Mouse (Mus musculus): Measurements from ENCODE around the gene Mef2a. TPM values are rescaled to one million over a fixed set of nuclear protein-coding genes. Genes with fewer than 3 reads are reported as not detected.
A peak's percentile ranks its signal among the peaks of the same experiment; 100 is the strongest.

The Mef2a gene
- polyA plus RNA-seq, 1 experiment: 0.20 TPM

DNA sequence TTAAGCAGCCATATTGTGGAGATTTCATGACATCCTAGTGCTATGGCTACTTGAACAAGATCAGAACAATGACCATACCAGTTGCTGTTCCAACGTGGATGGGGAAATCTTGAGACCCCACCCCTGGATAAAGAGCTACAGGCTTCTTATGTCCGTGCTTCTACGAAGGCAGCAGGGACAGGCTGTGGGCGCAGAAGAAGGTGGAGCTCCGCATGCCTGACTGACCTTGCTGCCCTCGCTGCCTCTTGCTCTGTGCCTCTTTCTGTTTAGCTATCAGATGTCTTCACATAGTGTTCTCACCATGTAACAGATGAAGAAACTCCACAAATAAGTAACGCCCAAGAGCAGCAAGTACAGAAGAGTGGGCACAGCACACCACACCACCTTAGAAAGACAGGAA lies 29.7 kb upstream of the Mef2a start:
- no peaks in the 10 kb centered on the region for H3K27me3 ChIP-seq (ENCODE audit: control insufficient read depth)
- H3K36me3 ChIP-seq (ENCODE audit: control insufficient read depth): no peaks in the 10 kb centered on the region
- no peaks in the 10 kb centered on the region for H3K4me1 ChIP-seq (ENCODE audit: control insufficient read depth)
- no peak overlapping the region for H3K4me3 ChIP-seq (replicated peaks)
- no peaks in the 10 kb centered on the region for H3K9me3 ChIP-seq (ENCODE audit: control insufficient read depth, low read length)
- TF ChIP-seq TAL1 (IDR thresholded peaks at IDR 0.05; ENCODE audit: low read length): no peak
- TF ChIP-seq GATA1 (IDR thresholded peaks at IDR 0.05; ENCODE audit: low read length): no peak

GRCm38 (mm10) chr7:67401379-67401778 lies 28.7 kb upstream of the Mef2a start:
- Histone ChIP-seq H3K4me1 (ENCODE audit: control insufficient read depth) (no peaks in the 10 kb centered on the region), H3K27me3 (ENCODE audit: control insufficient read depth) (no peaks in the 10 kb centered on the region), H3K9me3 (ENCODE audit: control insufficient read depth, low read length) (no peaks in the 10 kb centered on the region), H3K4me3 (replicated peaks) (no peak overlapping the region), H3K36me3 (ENCODE audit: control insufficient read depth) (no peaks in the 10 kb centered on the region)
- TF ChIP-seq GATA1 (IDR thresholded peaks at IDR 0.05; ENCODE audit: low read length): no peak
- TF ChIP-seq TAL1 (IDR thresholded peaks at IDR 0.05; ENCODE audit: low read length): no peak

- Histone ChIP-seq H3K4me1 (ENCODE audit: control insufficient read depth) (no peaks in the 10 kb centered on the region), H3K27me3 (ENCODE audit: control insufficient read depth) (no peaks in the 10 kb centered on the region)
- TF ChIP-seq GATA1 (IDR thresholded peaks at IDR 0.05; ENCODE audit: low read length) (no peak), TAL1 (IDR thresholded peaks at IDR 0.05; ENCODE audit: low read length) (no peak)
Observed at GRCm38 (mm10) chr7:67390760-67391159, 18.1 kb upstream of the Mef2a start.

GRCm38 (mm10) chr7:67390095-67390494 lies 17.4 kb upstream of the Mef2a start:
- Histone ChIP-seq H3K36me3 (ENCODE audit: control insufficient read depth) (no peaks in the 10 kb centered on the region), H3K27me3 (ENCODE audit: control insufficient read depth) (no peaks in the 10 kb centered on the region), H3K4me1 (ENCODE audit: control insufficient read depth) (no peaks in the 10 kb centered on the region), H3K9me3 (ENCODE audit: control insufficient read depth, low read length) (no peaks in the 10 kb centered on the region), H3K4me3 (replicated peaks) (no peak overlapping the region)
- TF ChIP-seq TAL1 (IDR thresholded peaks at IDR 0.05; ENCODE audit: low read length): no peak
- TF ChIP-seq GATA1 (IDR thresholded peaks at IDR 0.05; ENCODE audit: low read length): no peak

More at GRCm38 (mm10) chr7:67390760-67391159, 18.1 kb upstream of the Mef2a start:
- H3K4me3 ChIP-seq (replicated peaks): no peak overlapping the region
- H3K9me3 ChIP-seq (ENCODE audit: control insufficient read depth, low read length): no peaks in the 10 kb centered on the region
- no peaks in the 10 kb centered on the region for H3K36me3 ChIP-seq (ENCODE audit: control insufficient read depth)

DNA sequence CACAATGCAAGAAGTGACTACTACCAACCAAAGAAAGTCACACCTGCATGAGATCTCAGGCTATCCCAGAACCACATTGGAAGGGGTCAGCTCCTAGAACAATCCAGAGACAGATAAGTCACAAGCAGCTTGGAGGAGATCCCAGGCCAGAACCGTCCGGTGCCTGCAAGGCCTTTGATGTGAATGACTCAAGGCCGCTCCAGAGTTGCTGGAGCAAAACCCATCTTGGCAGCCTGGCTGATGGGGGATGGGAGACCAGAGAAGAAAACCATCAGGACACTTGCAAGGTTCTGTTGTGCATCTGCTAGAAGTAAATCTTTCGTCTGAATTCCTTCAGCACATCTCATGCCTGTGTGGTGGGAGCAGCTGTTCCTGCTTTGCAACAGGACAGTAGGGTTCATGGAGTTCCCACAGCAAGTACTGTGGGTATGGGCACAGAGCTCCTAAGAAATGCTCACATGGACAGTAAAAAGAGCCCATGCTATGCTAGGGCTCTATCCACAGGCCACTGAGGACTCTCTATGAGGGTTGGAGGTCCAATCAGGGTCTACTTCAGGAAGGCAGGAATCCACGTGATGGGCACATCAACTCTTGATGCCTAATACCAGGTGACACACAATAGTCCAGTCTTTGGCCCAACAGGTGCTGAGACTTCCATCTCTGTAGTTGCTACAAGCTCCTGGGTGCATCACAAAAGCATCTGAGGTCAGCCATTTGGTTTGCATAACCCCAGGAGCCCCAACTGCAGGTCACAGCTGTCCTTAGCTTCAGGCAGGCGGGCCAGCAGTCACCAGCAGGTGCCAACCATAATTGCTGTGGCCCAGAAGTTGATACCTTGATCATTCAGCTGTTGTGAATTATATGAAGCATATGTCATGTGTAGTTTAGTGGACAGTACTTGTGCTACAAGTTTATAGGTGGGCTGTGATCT lies 12.5 kb upstream of the Mef2a start:
- H3K27me3 ChIP-seq (ENCODE audit: control insufficient read depth): no peaks in the 10 kb centered on the region
- TF ChIP-seq GATA1 (IDR thresholded peaks at IDR 0.05; ENCODE audit: low read length) (no peak), TAL1 (IDR thresholded peaks at IDR 0.05; ENCODE audit: low read length) (no peak)
- no peaks in the 10 kb centered on the region for H3K4me1 ChIP-seq (ENCODE audit: control insufficient read depth)
- no peaks in the 10 kb centered on the region for H3K36me3 ChIP-seq (ENCODE audit: control insufficient read depth)
- H3K4me3 ChIP-seq (replicated peaks): no peak overlapping the region
- no peaks in the 10 kb centered on the region for H3K9me3 ChIP-seq (ENCODE audit: control insufficient read depth, low read length)

- no peaks in the 10 kb centered on the region for H3K27me3 ChIP-seq (ENCODE audit: control insufficient read depth)
- H3K4me1 ChIP-seq (ENCODE audit: control insufficient read depth): no peaks in the 10 kb centered on the region
- no peaks in the 10 kb centered on the region for H3K9me3 ChIP-seq (ENCODE audit: control insufficient read depth, low read length)
- TF ChIP-seq GATA1 (IDR thresholded peaks at IDR 0.05; ENCODE audit: low read length) (no peak), TAL1 (IDR thresholded peaks at IDR 0.05; ENCODE audit: low read length) (no peak)
- no peak overlapping the region for H3K4me3 ChIP-seq (replicated peaks)
- no peaks in the 10 kb centered on the region for H3K36me3 ChIP-seq (ENCODE audit: control insufficient read depth)
Observed at GRCm38 (mm10) chr7:67380174-67381129, 7.8 kb upstream of the Mef2a start.

GRCm38 (mm10) chr7:67376796-67377195 lies 4.1 kb upstream of the Mef2a start:
- H3K9me3 ChIP-seq (ENCODE audit: control insufficient read depth, low read length): no peaks in the 10 kb centered on the region
- H3K27me3 ChIP-seq (ENCODE audit: control insufficient read depth): no peaks in the 10 kb centered on the region
- TF ChIP-seq TAL1 (IDR thresholded peaks at IDR 0.05; ENCODE audit: low read length) (no peak), GATA1 (IDR thresholded peaks at IDR 0.05; ENCODE audit: low read length) (no peak)
- no peak overlapping the region for H3K4me3 ChIP-seq (replicated peaks)
- no peaks in the 10 kb centered on the region for H3K36me3 ChIP-seq (ENCODE audit: control insufficient read depth)
- H3K4me1 ChIP-seq (ENCODE audit: control insufficient read depth): peaks cover 23% of the 10 kb centered on the region

- Histone ChIP-seq H3K9me3 (ENCODE audit: control insufficient read depth, low read length) (no peaks in the 10 kb centered on the region), H3K4me3 (replicated peaks) (no peak overlapping the region)
- TF ChIP-seq TAL1 (IDR thresholded peaks at IDR 0.05; ENCODE audit: low read length) (no peak), GATA1 (IDR thresholded peaks at IDR 0.05; ENCODE audit: low read length) (no peak)
Observed at GRCm38 (mm10) chr7:67373975-67374374, 1.3 kb upstream of the Mef2a start.

DNA sequence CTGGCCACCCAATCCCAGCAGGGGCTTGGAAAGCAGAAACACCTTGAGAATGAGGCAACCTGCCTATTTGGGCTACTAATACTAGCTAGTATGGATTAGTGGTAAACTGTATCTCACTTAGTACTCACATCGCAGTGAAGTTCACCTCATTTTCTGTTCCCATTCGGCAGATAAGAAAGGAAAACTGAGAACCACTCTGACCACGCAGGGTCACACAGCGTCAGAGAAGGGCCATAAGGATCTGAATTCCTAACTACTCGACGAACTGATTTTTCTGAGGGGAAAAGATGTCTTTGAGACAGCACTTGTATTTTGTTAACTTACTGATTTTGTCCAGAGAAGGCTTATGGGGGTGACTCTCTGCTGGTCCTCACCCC lies 914 bp upstream of the Mef2a start:
- Histone ChIP-seq H3K4me1 (ENCODE audit: control insufficient read depth) (peaks cover 36% of the 10 kb centered on the region), H3K27me3 (ENCODE audit: control insufficient read depth) (no peaks in the 10 kb centered on the region), H3K4me3 (replicated peaks) (peak overlapping the region; percentile 72), H3K9me3 (ENCODE audit: control insufficient read depth, low read length) (no peaks in the 10 kb centered on the region), H3K36me3 (ENCODE audit: control insufficient read depth) (no peaks in the 10 kb centered on the region)
- TF ChIP-seq GATA1 (IDR thresholded peaks at IDR 0.05; ENCODE audit: low read length): no peak
- TF ChIP-seq TAL1 (IDR thresholded peaks at IDR 0.05; ENCODE audit: low read length): no peak

More at GRCm38 (mm10) chr7:67373975-67374374, 1.3 kb upstream of the Mef2a start:
- H3K4me1 ChIP-seq (ENCODE audit: control insufficient read depth): peaks cover 33% of the 10 kb centered on the region
- no peaks in the 10 kb centered on the region for H3K27me3 ChIP-seq (ENCODE audit: control insufficient read depth)
- no peaks in the 10 kb centered on the region for H3K36me3 ChIP-seq (ENCODE audit: control insufficient read depth)

Measured in erythroblast, embryonic 14.5 days (primary cell).